Mouse (Mus musculus): Measurements from ENCODE around the gene Gm17606.
A peak's percentile ranks its signal among the peaks of the same experiment; 100 is the strongest.
"Not testable (repeated sequence)": the region's sequence is repeated elsewhere in the genome, so short reads cannot be mapped to it uniquely, and the experiment has no call there.

Gm17606 gene

GRCm38 (mm10) chr14:54640946-54641304 is at the start of gene Gm17606:
Gene Gm17606 (plus strand): TSS chr14:54640952.
- no peak for DNase-seq

GRCm38 (mm10) chr14:54591056-54591455 is 49.7 kb upstream of the Gm17606 start:
- no peak for DNase-seq

- DNase-seq = no peak
Observed at GRCm38 (mm10) chr14:54592319-54592934, 48.3 kb upstream of the Gm17606 start.

GRCm38 (mm10) chr14:54594055-54594454 is 46.7 kb upstream of the Gm17606 start:
- DNase-seq = no peak

- no peak for DNase-seq
Observed at GRCm38 (mm10) chr14:54594631-54595414, 45.9 kb upstream of the Gm17606 start.

- peak; percentile 42 to 50 for DNase-seq
Observed at GRCm38 (mm10) chr14:54597084-54597483, 43.7 kb upstream of the Gm17606 start.

GRCm38 (mm10) chr14:54601601-54602000 is 39.2 kb upstream of the Gm17606 start:
- no peak for DNase-seq

GRCm38 (mm10) chr14:54602613-54603012 is 38.1 kb upstream of the Gm17606 start:
- no peak for DNase-seq

- peak; percentile 92 to 95 for DNase-seq
Observed at GRCm38 (mm10) chr14:54603038-54603654, 37.6 kb upstream of the Gm17606 start.

GRCm38 (mm10) chr14:54603686-54604085 is 37.1 kb upstream of the Gm17606 start:
- DNase-seq = no peak

- DNase-seq = peak; percentile 82 to 83
Observed at GRCm38 (mm10) chr14:54605752-54606321, 34.9 kb upstream of the Gm17606 start, which contains the start of gene 4931414P19Rik. Gene 4931414P19Rik (minus strand): TSS chr14:54605993.

GRCm38 (mm10) chr14:54607226-54607625 is 33.5 kb upstream of the Gm17606 start:
- no peak for DNase-seq

- no peak for DNase-seq
Observed at GRCm38 (mm10) chr14:54609245-54609644, 31.5 kb upstream of the Gm17606 start.

- peak; percentile 63 to 70 for DNase-seq
Observed at GRCm38 (mm10) chr14:54609962-54610361, 30.8 kb upstream of the Gm17606 start.

GRCm38 (mm10) chr14:54610648-54611047 is 30.1 kb upstream of the Gm17606 start:
- DNase-seq = no peak

GRCm38 (mm10) chr14:54614130-54614529 is 26.6 kb upstream of the Gm17606 start:
- DNase-seq = not testable (repeated sequence)

GRCm38 (mm10) chr14:54616226-54616825 is 24.4 kb upstream of the Gm17606 start:
- DNase-seq = no peak

GRCm38 (mm10) chr14:54617152-54617896 is 23.4 kb upstream of the Gm17606 start:
- peak; percentile 32 to 37 for DNase-seq

GRCm38 (mm10) chr14:54617897-54618365 is 22.8 kb upstream of the Gm17606 start, which contains the start of gene Psmb5:
Gene Psmb5 (minus strand): TSS chr14:54618022.
- peak; percentile 86 to 88 for DNase-seq

GRCm38 (mm10) chr14:54621133-54621532 is 19.6 kb upstream of the Gm17606 start, which contains the start of gene Psmb11:
Gene Psmb11 (plus strand): TSS chr14:54621433.
- DNase-seq = no peak

- no peak for DNase-seq
Observed at GRCm38 (mm10) chr14:54623334-54623733, 17.4 kb upstream of the Gm17606 start.

GRCm38 (mm10) chr14:54624976-54625375 is 15.8 kb upstream of the Gm17606 start:
- DNase-seq = no peak
